Mouse (Mus musculus) right cerebral cortex, postnatal 4 days (tissue): ENCODE results near the gene Olfr522.

ENCODE experiments used
- DNase-seq: peaks from one replicate; pipeline ENCODE4 v3.0.0-alpha.2; 2022

The Olfr522 gene

DNA sequence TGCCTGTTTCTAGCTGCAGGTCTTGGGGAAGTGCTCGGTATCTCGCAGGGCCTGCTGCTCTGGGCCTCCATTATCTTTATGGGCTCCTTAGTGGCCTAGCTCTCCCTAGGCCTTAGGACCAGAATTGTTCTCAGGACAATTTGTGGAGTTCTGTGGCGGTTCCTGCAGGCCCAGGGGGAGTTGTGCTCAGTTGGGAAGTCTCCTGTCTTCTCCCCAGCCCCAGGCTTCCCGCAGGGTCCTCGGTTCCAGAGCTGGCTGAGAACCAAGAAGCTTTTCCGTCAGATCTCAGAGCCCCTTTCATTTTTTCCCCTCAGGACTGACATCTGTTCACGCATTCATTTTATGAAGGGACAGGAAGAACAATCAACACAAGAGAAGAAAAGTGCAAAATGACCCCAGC is at the start of gene Olfr522:
Olfr522 (minus strand) TSS at position 101 of the 400 bp plus-strand sequence.
- no peak for DNase-seq

GRCm38 (mm10) chr7:140213841-140214240 is 49.3 kb upstream of the Olfr522 start:
- no peak for DNase-seq

GRCm38 (mm10) chr7:140208677-140209076 is 44.1 kb upstream of the Olfr522 start:
- no peak for DNase-seq

DNA sequence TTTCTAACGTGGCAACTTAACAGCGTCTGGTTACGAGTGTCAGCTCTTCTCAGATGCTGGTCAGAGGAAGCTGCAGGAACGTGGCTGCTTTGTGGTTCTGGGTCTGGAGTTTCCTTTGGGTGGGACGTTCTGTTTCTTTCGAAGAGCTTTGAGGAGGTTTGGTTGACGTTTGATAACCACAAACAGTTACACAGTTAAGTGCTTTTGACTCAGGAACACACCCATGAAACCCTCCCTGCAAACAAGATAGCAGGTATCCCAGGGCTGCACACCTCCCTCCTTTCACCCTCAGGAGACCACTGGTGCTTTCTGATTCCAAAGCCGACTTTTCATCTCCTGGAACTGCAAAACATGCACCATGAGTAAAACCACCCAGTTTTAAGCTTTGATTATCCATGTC is 43.6 kb upstream of the Olfr522 start:
- no peak for DNase-seq

- no peak for DNase-seq
Measured at GRCm38 (mm10) chr7:140206904-140207303, 42.3 kb upstream of the Olfr522 start.

DNA sequence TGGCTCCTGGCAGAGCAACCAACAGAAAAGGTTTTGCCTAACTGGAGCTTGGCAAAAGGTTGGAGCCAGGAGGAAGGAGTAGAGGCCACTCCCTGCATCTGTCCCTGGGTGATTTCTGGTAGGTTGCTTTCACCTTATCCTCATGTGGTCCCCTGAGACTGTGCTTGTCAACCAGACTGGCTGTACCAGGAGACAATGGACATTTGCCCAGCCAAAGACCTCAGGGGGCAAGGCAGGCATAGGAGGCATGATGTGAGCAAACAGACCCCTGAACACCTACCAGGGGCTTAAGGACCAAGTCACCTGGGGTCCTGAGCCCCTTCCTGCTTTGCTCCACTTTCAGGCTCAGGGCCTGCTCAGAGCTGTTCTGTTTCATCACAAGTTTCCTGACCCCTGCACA is 41.3 kb upstream of the Olfr522 start, which contains the start of gene Olfr524:
Olfr524 (minus strand) TSS at position 101 of the 400 bp plus-strand sequence.
- no peak for DNase-seq

GRCm38 (mm10) chr7:140201090-140201489 is 36.5 kb upstream of the Olfr522 start:
- DNase-seq = no peak

GRCm38 (mm10) chr7:140196002-140196401 is 31.4 kb upstream of the Olfr522 start:
- no peak for DNase-seq

DNA sequence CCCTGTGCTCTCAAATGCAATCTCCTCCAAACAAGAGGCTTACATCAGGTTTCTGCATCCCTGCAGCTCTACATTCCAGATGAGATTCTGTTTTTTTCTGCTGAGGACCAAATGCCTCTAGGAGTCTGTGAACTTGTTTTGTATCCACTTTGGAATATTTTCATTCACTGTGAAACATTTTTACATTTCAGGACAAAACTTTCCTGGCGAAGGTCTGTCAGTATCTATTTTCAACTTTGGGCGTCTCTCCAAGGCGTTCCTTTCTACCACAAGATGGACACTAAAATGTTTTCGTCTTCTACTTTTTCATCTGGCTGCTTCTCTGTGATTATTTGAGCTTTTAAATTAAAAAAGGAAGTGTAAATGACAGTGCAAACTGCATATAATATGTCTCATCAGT is 29.5 kb upstream of the Olfr522 start:
- no peak for DNase-seq

DNA sequence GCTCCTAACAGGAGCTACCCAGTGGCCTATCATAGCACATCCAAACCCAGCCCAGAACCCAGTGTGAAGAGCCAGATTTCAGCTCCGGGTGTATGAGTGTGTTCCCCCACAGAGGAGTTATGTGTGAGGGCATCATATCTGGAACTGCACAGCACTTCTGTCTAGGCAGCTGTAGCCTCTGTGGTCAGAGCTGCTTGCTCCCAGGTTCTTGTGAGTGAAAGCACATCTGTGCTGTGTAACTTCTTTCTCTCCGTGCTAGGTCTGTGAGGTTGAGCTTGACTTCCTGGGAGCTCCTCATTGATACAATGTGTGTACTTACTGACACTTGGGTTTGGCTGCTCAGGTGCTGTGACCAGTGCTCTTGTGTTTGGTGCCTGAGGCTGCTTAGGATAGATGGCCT is 28.3 kb upstream of the Olfr522 start:
- DNase-seq = no peak

GRCm38 (mm10) chr7:140192445-140192844 is 27.9 kb upstream of the Olfr522 start:
- no peak for DNase-seq

- no peak for DNase-seq
Measured at GRCm38 (mm10) chr7:140190435-140190834, 25.9 kb upstream of the Olfr522 start.

DNA sequence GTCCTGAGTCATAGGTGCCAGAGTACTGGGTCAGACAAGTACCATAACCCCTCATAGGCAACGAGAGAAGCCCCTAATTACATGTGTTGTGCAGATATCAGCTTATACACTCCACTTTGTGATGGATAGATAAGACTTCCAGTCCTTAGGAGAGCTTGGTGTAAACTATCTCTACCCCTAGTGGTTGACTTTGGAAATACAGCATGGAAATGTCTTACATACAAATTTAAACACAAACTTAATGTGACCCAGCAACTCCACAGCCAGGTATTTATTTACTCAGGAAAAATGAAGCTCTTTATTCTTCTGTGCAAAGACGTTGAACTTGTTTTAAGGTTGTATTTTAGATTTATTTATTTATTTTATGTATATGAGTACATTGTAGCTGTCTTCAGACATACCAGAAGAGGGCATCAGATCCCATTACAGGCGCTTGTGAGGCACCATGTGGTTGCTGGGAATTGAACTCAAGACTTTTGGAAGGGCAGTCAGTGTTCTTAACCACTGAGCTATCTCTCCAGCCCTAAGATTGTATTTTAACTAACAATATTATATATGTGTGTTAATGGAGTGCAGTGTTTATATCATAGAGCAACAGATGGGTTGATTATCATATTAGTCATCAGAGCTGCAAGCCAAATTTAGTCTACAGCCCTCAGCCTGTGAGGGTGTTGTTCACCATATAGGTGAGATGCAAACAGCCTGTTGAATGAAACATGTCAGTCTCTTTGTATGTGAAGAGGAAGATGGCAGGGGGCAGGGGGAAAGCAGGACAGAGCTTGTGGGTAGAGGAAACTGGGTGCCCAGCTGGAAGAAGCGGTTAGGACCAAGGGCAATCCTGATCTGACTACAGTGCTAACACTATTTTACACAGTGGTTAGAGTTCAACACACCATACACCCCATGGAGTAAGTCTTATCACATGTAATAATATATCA is 24.1 kb upstream of the Olfr522 start:
- no peak for DNase-seq

GRCm38 (mm10) chr7:140187721-140188390 is 23.3 kb upstream of the Olfr522 start:
- no peak for DNase-seq

- DNase-seq = no peak
Measured at GRCm38 (mm10) chr7:140186646-140187620, 22.4 kb upstream of the Olfr522 start.

DNA sequence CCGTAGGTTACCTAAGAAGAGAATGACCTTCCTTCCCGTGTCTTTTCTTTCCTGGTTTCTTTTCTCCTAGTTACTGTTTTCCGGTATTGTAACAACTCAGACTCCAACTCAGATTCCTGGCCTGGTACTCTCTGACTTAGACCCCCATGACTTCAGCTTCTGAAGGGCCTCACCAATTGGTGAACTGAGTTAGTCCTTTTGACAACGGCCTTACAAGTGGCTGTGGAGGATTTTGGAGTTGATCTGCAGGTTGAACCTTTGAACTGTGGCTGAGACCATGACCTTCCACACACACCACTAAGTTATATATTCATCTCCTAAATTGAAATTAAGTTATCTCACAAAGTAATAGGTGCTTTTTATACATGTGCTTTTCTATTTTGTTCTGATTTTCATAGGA is 19.6 kb upstream of the Olfr522 start:
- DNase-seq = no peak

GRCm38 (mm10) chr7:140180692-140181091 is 16.1 kb upstream of the Olfr522 start:
- no peak for DNase-seq

- no peak for DNase-seq
Measured at GRCm38 (mm10) chr7:140179176-140179575, 14.6 kb upstream of the Olfr522 start.

- DNase-seq = no peak
Measured at GRCm38 (mm10) chr7:140172936-140173335, 8.4 kb upstream of the Olfr522 start, which contains the start of gene Olfr523. TSS of gene Olfr523 (plus strand) at chr7:140173217.

GRCm38 (mm10) chr7:140170863-140171262 is 6.3 kb upstream of the Olfr522 start:
- DNase-seq = no peak

DNA sequence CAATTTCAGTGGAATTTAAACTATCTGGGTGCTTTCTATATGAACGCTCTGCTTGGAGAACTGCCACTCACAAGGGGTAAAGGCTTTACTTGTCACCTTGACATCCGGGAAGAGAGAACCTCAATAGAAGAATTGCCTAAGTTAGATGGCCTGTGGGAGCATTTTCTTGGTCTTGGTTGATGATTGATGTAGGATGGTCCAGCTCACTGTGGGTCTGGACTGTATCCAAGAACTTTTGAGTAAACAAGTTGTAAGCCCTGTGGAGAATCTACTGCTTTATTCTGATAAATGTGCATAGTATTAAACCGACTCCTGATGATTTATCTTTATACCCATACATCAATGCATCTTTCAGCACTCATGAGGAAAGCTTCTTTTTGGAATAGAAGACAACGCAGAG is 4.8 kb upstream of the Olfr522 start:
- DNase-seq = no peak

DNA sequence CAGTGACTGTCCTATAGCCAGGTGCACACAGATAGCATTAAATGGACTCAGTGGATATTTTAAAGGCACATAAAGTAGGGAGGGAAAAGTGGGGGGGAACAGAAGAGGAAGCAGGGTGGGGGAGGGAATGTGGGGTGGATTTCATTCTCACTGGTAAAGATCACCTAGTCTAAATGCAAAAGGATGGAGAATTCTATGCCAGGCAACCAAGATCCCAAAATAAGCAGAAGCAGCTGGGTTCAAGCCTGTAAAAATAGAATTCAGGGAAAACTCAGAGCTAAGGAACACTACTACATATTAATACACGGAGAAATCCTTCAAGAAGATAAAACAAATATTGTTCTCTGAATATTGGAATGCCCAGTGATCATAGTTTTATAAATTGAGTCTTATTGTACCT is 3.4 kb upstream of the Olfr522 start:
- no peak for DNase-seq

DNA sequence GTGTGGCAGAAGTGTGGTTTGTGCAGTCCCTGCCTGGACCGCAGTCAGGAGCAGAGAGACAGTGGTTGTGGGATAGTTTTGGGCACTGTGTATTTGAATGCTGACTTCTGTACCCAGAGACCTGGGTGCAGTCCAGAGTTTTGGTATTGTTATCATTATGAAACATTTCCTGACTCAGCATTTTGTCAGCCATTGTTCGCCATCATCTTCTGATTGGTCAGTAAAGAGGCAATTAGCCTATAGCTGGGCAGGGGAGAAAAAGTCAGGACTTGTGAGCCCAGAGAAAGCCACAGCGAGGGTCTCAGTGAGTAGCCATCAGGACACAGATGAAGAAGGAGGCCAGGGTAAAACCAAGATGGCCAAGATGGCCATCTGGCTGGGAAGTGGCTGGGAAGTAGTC is 4.2 kb downstream of the Olfr522 start:
- DNase-seq = no peak
